Mouse (Mus musculus) lung, adult 2 months (tissue): ENCODE results near the gene Gpr141. TPM values are rescaled to one million over a fixed set of nuclear protein-coding genes. Genes with fewer than 3 reads are reported as not detected.

Experiments used
- DNase-seq: peaks from one replicate; pipeline ENCODE4 v3.0.0; 2022
- H3K4me1 ChIP-seq: fragments of 200-500 bp; 2 replicates; pipeline ENCODE4 v1.6.1; 2011; ENCODE audit warnings: low read length; ENCODE audit not compliant: control insufficient read depth, insufficient read depth
- H3K4me3 ChIP-seq: fragments of 200-500 bp; replicated peaks from 2 replicates; pipeline ENCODE3; 2011; ENCODE audit warnings: low read depth, mild to moderate bottlenecking, control low read depth, low read length; ENCODE audit errors: extremely low read depth
- CTCF ChIP-seq: fragments of 200-500 bp; IDR thresholded peaks from 2 replicates; pipeline ENCODE4 v1.5.1; 2011; ENCODE audit warnings: mild to moderate bottlenecking, low read length, control low read depth; ENCODE audit not compliant: insufficient read depth
- POLR2A ChIP-seq: fragments of 200-500 bp; IDR thresholded peaks from 2 replicates; pipeline ENCODE4 v1.6.1; 2011; ENCODE audit warnings: low read depth, mild to moderate bottlenecking, control low read depth, low read length, borderline replicate concordance; ENCODE audit errors: extremely low read depth
- WGBS: fragments of 180-500 bp; shearing (Covaris S2); methylation state at CpG from one replicate; pipeline ENCODE4 v1.1.7; 2018; 5-methylcytosine and 5-hydroxymethylcytosine counted together
- polyA plus RNA-seq: library from polyadenylated mRNA; depleted of rRNA; stranded (reverse); fragments of >200 nt; gene quantifications from 2 replicates; pipeline ENCODE4 v1.2.3, GENCODE M21; 2012; rRNA removed

Gpr141 gene
- polyA plus RNA-seq, 1 experiment = 1.5 TPM

- TF ChIP-seq CTCF = no peak
- no peak for TF ChIP-seq POLR2A
- Histone ChIP-seq H3K4me3 (no peak overlapping the region), H3K4me1 (no peaks in the 10 kb centered on the region)
- DNase-seq = no peak
- 66% methylated on average over 5 of the region's 5 CpGs for WGBS
Observed at GRCm38 (mm10) chr13:19744536-19744935, 79.5 kb downstream of the Gpr141 start.

GRCm38 (mm10) chr13:19734597-19734996 is 89.5 kb downstream of the Gpr141 start:
- TF ChIP-seq POLR2A (no peak), CTCF (no peak)
- no peak for DNase-seq
- peaks cover 2% of the 10 kb centered on the region; the same call in 1 of the 2 replicates for H3K4me1 ChIP-seq
- 85% methylated on average over 5 of the region's 5 CpGs for WGBS
- H3K4me3 ChIP-seq = no peak overlapping the region

GRCm38 (mm10) chr13:19730826-19731225 is 93.2 kb downstream of the Gpr141 start:
- no peak for TF ChIP-seq POLR2A
- no peak for TF ChIP-seq CTCF
- 16% methylated on average over 2 of the region's 2 CpGs for WGBS
- peaks cover 2% of the 10 kb centered on the region; the same call in 1 of the 2 replicates for H3K4me1 ChIP-seq
- DNase-seq = peak; percentile 18
- no peak overlapping the region for H3K4me3 ChIP-seq

GRCm38 (mm10) chr13:19718954-19719353 is 105.1 kb downstream of the Gpr141 start:
- H3K4me3 ChIP-seq = no peak overlapping the region
- no peaks in the 10 kb centered on the region for H3K4me1 ChIP-seq
- no peak for DNase-seq
- 33% methylated on average over 5 of the region's 5 CpGs for WGBS
- TF ChIP-seq CTCF (no peak), POLR2A (no peak)

- TF ChIP-seq POLR2A (no peak), CTCF (no peak)
- no peak for DNase-seq
- 79% methylated on average over 2 of the region's 2 CpGs for WGBS
- Histone ChIP-seq H3K4me1 (no peaks in the 10 kb centered on the region), H3K4me3 (no peak overlapping the region)
Observed at GRCm38 (mm10) chr13:19717201-19717600, 106.9 kb downstream of the Gpr141 start.

- no peak for TF ChIP-seq CTCF
- TF ChIP-seq POLR2A = no peak
- DNase-seq = no peak
- Histone ChIP-seq H3K4me1 (no peaks in the 10 kb centered on the region), H3K4me3 (no peak overlapping the region)
- 64% methylated on average over 4 of the region's 4 CpGs for WGBS
Observed at GRCm38 (mm10) chr13:19703806-19704205, 120.3 kb downstream of the Gpr141 start.

- WGBS = 63% methylated on average over 11 of the region's 11 CpGs
- Histone ChIP-seq H3K4me1 (no peaks in the 10 kb centered on the region), H3K4me3 (no peak overlapping the region)
- no peak for DNase-seq
- TF ChIP-seq POLR2A = no peak
- no peak for TF ChIP-seq CTCF
Observed at GRCm38 (mm10) chr13:19701443-19702078, 122.5 kb downstream of the Gpr141 start.

- no peak for DNase-seq
- H3K4me1 ChIP-seq = no peaks in the 10 kb centered on the region
- TF ChIP-seq CTCF (no peak), POLR2A (no peak)
- no peak overlapping the region for H3K4me3 ChIP-seq
- 59% methylated on average over 4 of the region's 4 CpGs for WGBS
Observed at GRCm38 (mm10) chr13:19700733-19701442, 123.2 kb downstream of the Gpr141 start.

Other genes starting within 250 kb of the Gpr141 start
- 19.6 and 21.6 TPM in 2 replicates for gene Epdr1, start 204.3 kb downstream of the Gpr141 start, polyA plus RNA-seq
- 1.9 and 4.2 TPM in 2 replicates for gene Sfrp4, start 201.2 kb downstream of the Gpr141 start, polyA plus RNA-seq
- gene Nme8, start 126.5 kb downstream of the Gpr141 start, polyA plus RNA-seq = not detected in 2 replicates